Mouse (Mus musculus): Measurements from ENCODE around the gene Pgrmc2. TPM values are rescaled to one million over a fixed set of nuclear protein-coding genes. Genes with fewer than 3 reads are reported as not detected.

The Pgrmc2 gene
- polyA plus RNA-seq, 1 experiment from 2014 or later = 28.9 TPM

DNA sequence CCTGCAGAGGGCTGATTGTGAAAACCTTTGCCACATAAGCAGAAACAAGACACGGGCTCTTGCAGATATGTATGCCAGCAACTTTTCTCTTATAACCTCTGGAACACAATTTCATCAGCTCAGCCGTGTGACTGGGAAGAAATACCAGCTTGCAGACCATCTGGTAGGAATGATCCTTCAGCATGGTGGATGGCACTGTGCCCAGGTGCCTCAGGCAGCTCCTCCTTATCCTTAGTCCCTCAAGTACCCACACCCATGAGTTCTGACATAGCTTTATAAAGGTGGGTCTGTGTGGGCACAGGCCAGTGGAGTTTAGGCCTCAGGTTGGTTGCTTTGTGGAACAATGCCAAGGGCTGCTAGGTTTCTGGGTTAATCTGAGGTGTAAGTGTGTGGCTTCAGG, 24.5 kb downstream of the Pgrmc2 start:
- Histone ChIP-seq H3K27ac (ENCODE audit: low read depth, low read length) (no peak overlapping the region), H3K27me3 (ENCODE audit: control insufficient read depth, insufficient read depth, low read length) (no peaks in the 10 kb centered on the region), H3K9ac (ENCODE audit: low read depth, low read length) (no peak overlapping the region), H3K4me2 (replicated peaks; ENCODE audit: low read depth, low read length) (no peak overlapping the region), H3K4me1 (ENCODE audit: control insufficient read depth, insufficient read depth, low read length) (no peaks in the 10 kb centered on the region), H3K36me3 (ENCODE audit: control insufficient read depth, insufficient read depth, low read length) (0 out of 2 replicates have a peak, but pooled peaks cover under 1% of the 10 kb centered on the region), H3K4me3 (ENCODE audit: low read length) (no peak overlapping the region), H3K9me3 (ENCODE audit: control insufficient read depth, low read length) (no peaks in the 10 kb centered on the region)
- 89% methylated on average over 2 of the region's 2 CpGs for WGBS
- ATAC-seq (ENCODE audit: low FRiP score, low TSS enrichment) = no peak

DNA sequence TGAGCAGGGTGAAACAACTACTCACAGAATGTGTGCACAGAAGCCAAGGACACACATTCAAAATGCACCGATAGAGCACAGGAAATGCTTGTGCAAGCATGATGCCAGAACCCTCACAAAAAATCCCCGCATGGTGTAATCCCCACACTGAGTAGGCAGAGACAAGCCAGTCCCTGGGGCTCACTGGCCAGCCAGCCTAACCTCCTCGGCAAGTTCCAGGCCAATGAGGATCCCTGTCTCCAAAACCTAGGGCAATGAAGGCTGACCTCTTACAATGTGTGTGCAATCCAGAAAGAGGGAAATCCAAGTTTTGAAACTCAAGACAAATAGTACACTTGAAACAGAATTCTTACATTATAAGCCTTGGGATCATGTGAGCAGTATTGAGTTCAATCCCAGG, 29.5 kb downstream of the Pgrmc2 start:
- Histone ChIP-seq H3K4me2 (replicated peaks; ENCODE audit: low read depth, low read length) (no peak overlapping the region), H3K4me1 (ENCODE audit: control insufficient read depth, insufficient read depth, low read length) (no peaks in the 10 kb centered on the region), H3K4me3 (ENCODE audit: low read length) (no peak overlapping the region), H3K27me3 (ENCODE audit: control insufficient read depth, insufficient read depth, low read length) (no peaks in the 10 kb centered on the region), H3K9me3 (ENCODE audit: control insufficient read depth, low read length) (no peaks in the 10 kb centered on the region), H3K27ac (ENCODE audit: low read depth, low read length) (no peak overlapping the region), H3K36me3 (ENCODE audit: control insufficient read depth, insufficient read depth, low read length) (no peaks in the 10 kb centered on the region), H3K9ac (ENCODE audit: low read depth, low read length) (no peak overlapping the region)
- no peak for ATAC-seq (ENCODE audit: low FRiP score, low TSS enrichment)
- WGBS = 94% methylated on average over 3 of the region's 3 CpGs

DNA sequence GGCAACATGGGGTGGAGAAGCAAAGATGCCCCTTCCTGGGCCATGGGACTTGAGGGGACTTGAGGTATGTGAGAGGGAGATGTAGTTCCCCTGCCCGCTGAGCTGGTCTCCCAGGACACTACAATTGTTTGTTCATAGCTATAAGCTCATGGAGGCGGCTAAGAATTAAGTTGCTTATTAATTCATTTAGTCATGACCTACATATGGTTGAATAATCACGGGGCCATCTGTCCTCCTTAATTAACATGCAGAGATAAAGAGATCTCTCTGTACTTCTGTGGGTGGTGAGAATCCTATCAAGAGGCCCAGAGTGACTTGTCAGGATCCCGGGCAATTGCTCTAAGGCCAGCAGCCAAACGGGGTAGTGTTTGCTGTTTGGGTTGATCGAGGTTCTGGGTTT, 35.0 kb downstream of the Pgrmc2 start:
- no peaks in the 10 kb centered on the region for H3K4me1 ChIP-seq (ENCODE audit: control insufficient read depth, insufficient read depth, low read length)
- WGBS = 93% methylated on average over 6 of the region's 6 CpGs
- no peak overlapping the region for H3K27ac ChIP-seq (ENCODE audit: low read depth, low read length)
- no peaks in the 10 kb centered on the region for H3K36me3 ChIP-seq (ENCODE audit: control insufficient read depth, insufficient read depth, low read length)
- ATAC-seq (ENCODE audit: low FRiP score, low TSS enrichment) = no peak
- no peaks in the 10 kb centered on the region for H3K9me3 ChIP-seq (ENCODE audit: control insufficient read depth, low read length)
- H3K27me3 ChIP-seq (ENCODE audit: control insufficient read depth, insufficient read depth, low read length) = no peaks in the 10 kb centered on the region
- no peak overlapping the region for H3K4me3 ChIP-seq (ENCODE audit: low read length)
- no peak overlapping the region for H3K9ac ChIP-seq (ENCODE audit: low read depth, low read length)
- no peak overlapping the region for H3K4me2 ChIP-seq (replicated peaks; ENCODE audit: low read depth, low read length)

DNA sequence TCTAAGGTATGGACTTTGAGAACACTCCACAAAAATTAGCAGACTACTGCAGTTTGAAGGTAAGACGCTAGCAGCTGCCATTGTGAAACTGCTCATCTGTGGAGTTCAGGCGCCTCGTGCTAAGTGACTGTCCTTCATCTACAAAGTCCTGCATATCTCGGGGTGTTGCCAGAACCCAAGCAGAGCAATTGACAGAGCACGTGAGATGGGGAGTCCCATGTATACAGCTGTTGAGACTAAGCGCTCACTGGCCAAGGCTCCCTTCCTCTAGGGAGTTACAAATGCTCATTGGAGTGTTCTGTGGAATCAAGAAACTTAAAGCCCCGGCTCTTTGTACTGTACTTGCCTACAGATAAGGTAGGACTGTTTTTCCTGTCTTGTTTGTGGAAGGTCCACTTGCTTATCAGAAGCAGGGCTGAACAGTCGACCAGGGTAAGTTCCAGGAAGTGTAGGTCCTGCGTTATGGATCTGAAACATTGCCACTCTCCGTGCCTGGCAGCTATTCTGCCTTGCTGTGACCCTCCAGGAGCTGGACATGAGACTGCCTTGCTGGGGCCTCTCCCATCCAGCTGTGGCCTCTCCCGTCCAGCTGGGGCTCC, 39.0 kb downstream of the Pgrmc2 start:
- Histone ChIP-seq H3K9me3 (ENCODE audit: control insufficient read depth, low read length) (no peaks in the 10 kb centered on the region), H3K27me3 (ENCODE audit: control insufficient read depth, insufficient read depth, low read length) (no peaks in the 10 kb centered on the region), H3K36me3 (ENCODE audit: control insufficient read depth, insufficient read depth, low read length) (no peaks in the 10 kb centered on the region), H3K4me3 (ENCODE audit: low read length) (no peak overlapping the region), H3K9ac (ENCODE audit: low read depth, low read length) (no peak overlapping the region), H3K4me1 (ENCODE audit: control insufficient read depth, insufficient read depth, low read length) (no peaks in the 10 kb centered on the region), H3K27ac (ENCODE audit: low read depth, low read length) (no peak overlapping the region), H3K4me2 (replicated peaks; ENCODE audit: low read depth, low read length) (no peak overlapping the region)
- ATAC-seq (ENCODE audit: low FRiP score, low TSS enrichment) = no peak
- WGBS = 80% methylated on average over 11 of the region's 11 CpGs

DNA sequence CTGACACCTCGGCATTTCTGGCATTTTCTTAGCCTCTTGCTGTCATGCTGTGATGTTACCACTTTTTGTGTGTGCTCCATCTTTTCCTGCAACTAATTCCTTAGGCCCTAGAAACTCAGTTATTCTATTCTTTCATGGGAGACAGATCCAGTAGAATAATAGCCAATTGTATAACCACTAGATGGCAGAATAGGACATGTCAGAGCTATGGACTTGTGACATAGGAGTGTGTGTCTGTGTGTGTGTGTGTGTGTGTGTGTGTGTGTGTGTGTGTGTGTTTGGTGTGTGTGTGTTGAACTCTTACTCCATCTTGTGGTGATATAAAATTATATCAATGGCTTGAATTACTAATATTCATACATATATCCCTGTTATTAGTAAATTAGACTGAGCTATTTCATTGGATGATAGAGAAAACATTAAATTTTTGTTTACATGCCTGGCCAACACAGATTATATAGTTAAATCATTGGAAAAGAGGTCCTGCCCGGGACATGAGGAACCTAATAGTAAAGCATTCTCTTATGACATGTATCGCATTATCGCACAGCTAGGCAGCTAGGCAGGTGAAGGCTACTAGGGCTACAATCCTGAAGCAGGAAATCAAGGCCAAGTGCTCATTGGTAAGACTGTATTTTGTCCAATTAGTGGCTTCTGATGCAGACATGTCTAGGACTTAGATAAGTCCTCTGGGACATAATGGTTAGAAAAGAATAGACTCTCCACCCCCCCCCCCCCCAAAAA, 40.5 kb downstream of the Pgrmc2 start:
- Histone ChIP-seq H3K36me3 (ENCODE audit: control insufficient read depth, insufficient read depth, low read length) (no peaks in the 10 kb centered on the region), H3K27me3 (ENCODE audit: control insufficient read depth, insufficient read depth, low read length) (no peaks in the 10 kb centered on the region), H3K9me3 (ENCODE audit: control insufficient read depth, low read length) (no peaks in the 10 kb centered on the region), H3K9ac (ENCODE audit: low read depth, low read length) (no peak overlapping the region), H3K4me3 (ENCODE audit: low read length) (no peak overlapping the region), H3K4me1 (ENCODE audit: control insufficient read depth, insufficient read depth, low read length) (no peaks in the 10 kb centered on the region), H3K27ac (ENCODE audit: low read depth, low read length) (no peak overlapping the region), H3K4me2 (replicated peaks; ENCODE audit: low read depth, low read length) (no peak overlapping the region)
- WGBS = 79% methylated on average over 4 of the region's 4 CpGs
- peak; percentile 55; the same call in 1 of the 2 replicates for ATAC-seq (ENCODE audit: low FRiP score, low TSS enrichment)

DNA sequence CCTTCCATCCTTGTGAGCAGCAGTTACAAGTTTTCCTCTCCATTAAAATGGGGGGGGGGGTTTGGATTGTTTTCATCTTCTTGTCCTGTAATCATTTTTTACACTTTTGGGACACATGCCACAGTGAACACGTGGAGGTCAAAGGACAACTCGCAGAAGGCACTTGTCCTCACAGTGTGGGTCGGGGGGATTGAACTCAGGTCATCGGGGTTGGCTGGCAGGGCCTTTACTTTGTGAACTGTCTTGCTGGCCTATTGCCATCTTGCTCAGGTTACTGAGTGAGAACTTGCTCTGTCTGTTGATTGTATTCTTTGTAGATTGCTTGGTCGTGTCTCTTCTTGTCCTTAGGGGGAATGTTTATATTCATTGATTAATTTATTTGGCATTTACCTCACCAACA, 41.6 kb downstream of the Pgrmc2 start:
- H3K27ac ChIP-seq (ENCODE audit: low read depth, low read length) = no peak overlapping the region
- no peaks in the 10 kb centered on the region for H3K4me1 ChIP-seq (ENCODE audit: control insufficient read depth, insufficient read depth, low read length)
- H3K36me3 ChIP-seq (ENCODE audit: control insufficient read depth, insufficient read depth, low read length) = no peaks in the 10 kb centered on the region
- no peak overlapping the region for H3K9ac ChIP-seq (ENCODE audit: low read depth, low read length)
- H3K4me3 ChIP-seq (ENCODE audit: low read length) = no peak overlapping the region
- ATAC-seq (ENCODE audit: low FRiP score, low TSS enrichment) = no peak
- H3K27me3 ChIP-seq (ENCODE audit: control insufficient read depth, insufficient read depth, low read length) = no peaks in the 10 kb centered on the region
- H3K9me3 ChIP-seq (ENCODE audit: control insufficient read depth, low read length) = no peaks in the 10 kb centered on the region
- 69% methylated on average over 5 of the region's 5 CpGs for WGBS
- H3K4me2 ChIP-seq (replicated peaks; ENCODE audit: low read depth, low read length) = no peak overlapping the region

DNA sequence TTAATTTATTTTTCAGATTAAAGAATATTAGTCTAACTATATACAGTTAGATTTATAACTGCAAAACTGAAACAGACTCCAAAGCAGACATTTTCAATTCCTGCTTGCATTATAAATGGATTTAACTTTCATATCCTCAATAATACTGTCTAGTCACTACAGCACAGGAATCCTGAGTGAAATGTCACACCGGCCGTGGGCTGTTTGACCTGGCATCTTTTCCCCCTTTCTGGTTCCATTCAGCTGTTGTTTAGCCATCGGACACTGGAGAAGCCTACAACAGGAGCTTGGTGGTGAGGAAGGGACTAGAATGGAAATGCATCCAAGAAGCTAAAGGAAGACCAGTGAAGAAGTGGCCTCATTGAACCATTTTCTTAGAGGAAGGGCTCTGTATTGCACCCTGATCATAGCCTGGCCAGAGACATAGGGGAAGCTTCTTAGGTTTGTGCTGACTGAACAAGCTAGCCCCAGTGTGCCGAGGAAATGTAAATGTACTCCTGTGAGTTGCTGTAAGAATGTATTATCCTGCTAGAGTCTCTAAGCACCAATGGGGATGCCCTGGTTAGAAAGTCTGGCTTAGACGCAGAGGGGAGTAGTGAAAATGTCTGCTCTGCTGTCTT, 44.4 kb downstream of the Pgrmc2 start:
- no peak for ATAC-seq (ENCODE audit: low FRiP score, low TSS enrichment)
- Histone ChIP-seq H3K27me3 (ENCODE audit: control insufficient read depth, insufficient read depth, low read length) (no peaks in the 10 kb centered on the region), H3K4me3 (ENCODE audit: low read length) (no peak overlapping the region), H3K9me3 (ENCODE audit: control insufficient read depth, low read length) (no peaks in the 10 kb centered on the region), H3K27ac (ENCODE audit: low read depth, low read length) (no peak overlapping the region), H3K4me2 (replicated peaks; ENCODE audit: low read depth, low read length) (no peak overlapping the region), H3K4me1 (ENCODE audit: control insufficient read depth, insufficient read depth, low read length) (no peaks in the 10 kb centered on the region), H3K36me3 (ENCODE audit: control insufficient read depth, insufficient read depth, low read length) (no peaks in the 10 kb centered on the region), H3K9ac (ENCODE audit: low read depth, low read length) (no peak overlapping the region)
- WGBS = 66% methylated on average over 5 of the region's 5 CpGs

DNA sequence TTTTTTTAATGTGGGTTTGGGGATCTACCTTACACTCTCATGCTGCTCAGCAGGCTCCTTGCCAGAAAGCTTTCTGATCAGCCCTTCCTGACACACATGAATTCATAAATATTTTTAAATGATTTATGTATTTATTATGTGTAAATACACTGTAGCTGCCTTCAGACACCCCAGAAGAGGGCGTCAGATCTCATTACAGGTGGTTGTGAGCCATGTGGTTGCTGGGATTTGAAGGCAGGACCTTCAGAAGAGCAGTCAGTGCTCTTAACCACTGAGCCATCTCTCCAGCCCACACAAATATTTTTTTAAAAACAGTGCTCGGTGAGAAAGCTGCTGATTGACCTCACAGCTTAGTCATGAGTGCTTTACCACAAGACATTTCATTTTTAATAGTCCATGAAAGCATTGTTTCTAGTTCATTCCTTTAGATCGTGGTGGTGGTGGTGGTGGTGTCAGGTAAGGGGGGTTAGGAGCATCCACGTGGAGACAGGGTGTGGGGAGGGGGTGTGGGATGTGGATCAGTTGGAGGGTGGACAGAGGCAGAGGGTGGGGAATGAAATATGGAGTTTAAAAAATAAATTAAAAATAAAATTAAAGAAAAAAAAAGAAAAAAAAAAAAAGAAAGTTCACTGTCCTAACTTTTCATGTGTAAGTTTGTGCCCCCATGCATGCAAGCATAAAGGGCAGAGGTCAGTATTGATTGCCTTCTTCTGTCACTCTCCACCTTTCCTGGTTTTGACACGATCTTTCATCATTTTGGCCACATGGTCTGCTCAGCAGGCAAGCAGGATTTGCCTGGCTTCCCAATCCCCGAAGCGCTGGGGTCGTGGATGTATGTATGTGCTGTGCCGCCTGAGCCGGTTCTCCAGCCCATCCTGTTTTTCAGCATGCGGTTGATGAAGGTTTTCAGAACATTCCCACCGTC, 51.3 kb downstream of the Pgrmc2 start:
- no peaks in the 10 kb centered on the region for H3K36me3 ChIP-seq (ENCODE audit: control insufficient read depth, insufficient read depth, low read length)
- H3K9ac ChIP-seq (ENCODE audit: low read depth, low read length) = no peak overlapping the region
- no peak overlapping the region for H3K27ac ChIP-seq (ENCODE audit: low read depth, low read length)
- WGBS = 80% methylated on average over 12 of the region's 12 CpGs
- H3K4me3 ChIP-seq (ENCODE audit: low read length) = no peak overlapping the region
- no peak overlapping the region for H3K4me2 ChIP-seq (replicated peaks; ENCODE audit: low read depth, low read length)
- no peaks in the 10 kb centered on the region for H3K9me3 ChIP-seq (ENCODE audit: control insufficient read depth, low read length)
- ATAC-seq (ENCODE audit: low FRiP score, low TSS enrichment) = no peak
- no peaks in the 10 kb centered on the region for H3K27me3 ChIP-seq (ENCODE audit: control insufficient read depth, insufficient read depth, low read length)
- no peaks in the 10 kb centered on the region for H3K4me1 ChIP-seq (ENCODE audit: control insufficient read depth, insufficient read depth, low read length)

Data from kidney, embryonic 14.5 days (tissue).